Mouse (Mus musculus) olfactory bulb, adult 2 months (tissue): ENCODE measurements around the gene Dirc2. TPM values are rescaled to one million over a fixed set of nuclear protein-coding genes. Genes with fewer than 3 reads are reported as not detected.
A peak's percentile ranks its signal among the peaks of the same experiment; 100 is the strongest.

Experiments
- H3K27ac ChIP-seq: fragments of 200-500 bp; 2 replicates; pipeline ENCODE4 v1.5.1; 2012; ENCODE audit warnings: low read depth, low read length; ENCODE audit not compliant: insufficient read depth
- H3K4me1 ChIP-seq: fragments of 200-500 bp; 2 replicates; pipeline ENCODE4 v1.6.1; 2012; ENCODE audit warnings: low read length; ENCODE audit not compliant: control insufficient read depth, insufficient read depth
- H3K4me3 ChIP-seq: fragments of 200-500 bp; 2 replicates; pipeline ENCODE4 v1.5.1; 2012; ENCODE audit warnings: mild to moderate bottlenecking, low read depth, low read length, moderate library complexity; ENCODE audit not compliant: insufficient read depth
- CTCF ChIP-seq: fragments of 200-500 bp; IDR thresholded peaks from 2 replicates; pipeline ENCODE4 v1.5.1; 2012; ENCODE audit warnings: low read depth, mild to moderate bottlenecking, low read length, moderate library complexity; ENCODE audit not compliant: insufficient read depth
- POLR2A ChIP-seq: fragments of 200-500 bp; IDR thresholded peaks from 2 replicates; pipeline ENCODE4 v1.6.1; 2012; ENCODE audit warnings: mild to moderate bottlenecking, low read depth, low read length, moderate library complexity; ENCODE audit not compliant: insufficient read depth
- WGBS: fragments of 180-500 bp; shearing (Covaris S2); methylation state at CpG from one replicate; pipeline ENCODE4 v1.1.7; 2018; 5-methylcytosine and 5-hydroxymethylcytosine counted together
- polyA plus RNA-seq: library from polyadenylated mRNA; stranded (reverse); fragments of >200 nt; gene quantifications from 2 replicates; pipeline ENCODE4 v1.2.4, GENCODE M21; 2012; ENCODE audit warnings: low replicate concordance; ENCODE audit not compliant: missing spikeins, insufficient read depth, insufficient read length

The Dirc2 gene
- polyA plus RNA-seq, 1 experiment: not detected

DNA sequence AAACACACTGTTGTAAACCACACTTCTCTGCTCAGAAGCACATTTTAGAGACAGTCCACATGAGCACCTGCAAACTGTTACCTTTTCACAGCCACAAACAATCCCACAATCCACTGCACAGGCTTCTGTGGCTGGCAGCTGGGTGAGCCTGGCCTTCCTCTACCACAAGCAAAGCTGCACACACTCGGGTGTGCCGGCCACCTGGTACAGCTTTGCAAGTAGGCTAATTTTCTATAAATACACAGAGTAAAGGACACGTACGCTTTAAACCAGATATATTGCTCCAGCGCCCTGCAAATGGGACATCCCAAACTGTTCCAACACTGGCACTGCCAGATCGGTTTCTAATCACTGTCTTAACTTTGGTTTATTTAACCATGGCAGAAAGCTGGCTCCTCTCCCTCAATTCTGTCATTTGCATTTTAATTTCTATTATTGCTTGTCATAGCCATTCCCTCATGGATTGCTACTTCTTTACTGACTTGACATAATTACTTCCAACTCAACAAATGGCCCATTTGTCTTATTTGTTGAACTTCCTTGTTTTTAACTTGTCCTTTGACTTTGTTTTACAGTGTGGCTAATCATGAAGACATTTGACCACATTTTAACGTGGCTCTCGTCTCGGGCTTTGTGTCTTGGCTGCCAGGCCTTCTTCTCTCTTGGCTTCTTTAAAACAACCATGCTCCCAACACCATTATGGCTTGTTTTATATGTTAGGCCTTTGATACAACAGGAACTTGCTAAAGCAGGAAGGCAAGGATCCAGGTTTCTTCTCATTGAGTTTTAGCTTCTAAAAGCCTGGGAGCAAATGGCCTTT, 21.5 kb downstream of the Dirc2 start:
- H3K27ac ChIP-seq: no peak overlapping the region
- 58% methylated on average over 9 of the region's 9 CpGs for WGBS
- H3K4me3 ChIP-seq: no peak overlapping the region
- peaks cover 8% of the 10 kb centered on the region for H3K4me1 ChIP-seq
- TF ChIP-seq POLR2A (no peak), CTCF (no peak)

DNA sequence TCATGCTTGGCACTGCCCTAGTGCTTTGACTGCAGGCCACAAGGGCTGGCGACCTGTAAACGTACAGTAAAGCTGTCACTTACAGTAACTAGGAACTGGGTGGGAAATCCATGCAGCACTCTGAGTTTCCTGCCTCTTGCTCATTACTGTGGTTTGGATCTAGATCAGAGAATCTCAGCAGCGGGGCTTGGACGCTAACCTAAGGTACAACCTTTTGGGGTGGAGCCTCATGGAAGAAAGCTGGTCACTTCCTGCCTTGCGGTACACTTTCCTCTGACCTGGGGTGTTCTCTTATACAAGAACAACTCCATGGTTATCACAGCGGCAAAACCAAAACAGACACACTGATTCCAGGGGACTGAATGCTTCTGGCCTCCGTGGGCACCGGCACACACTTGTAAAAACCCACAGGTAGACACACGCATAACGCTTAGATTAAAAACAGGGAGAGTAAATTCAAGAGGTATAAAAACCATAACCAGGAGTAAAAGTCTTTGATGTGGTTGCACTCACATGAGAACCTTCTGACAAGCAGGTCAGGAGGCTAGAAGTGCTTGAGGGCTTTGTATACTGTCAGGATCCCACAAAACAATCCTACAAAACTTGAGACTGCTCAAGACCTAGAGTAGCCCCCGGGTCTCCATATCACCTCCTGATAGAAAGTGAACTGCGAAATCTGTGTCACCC, 26.8 kb downstream of the Dirc2 start:
- Histone ChIP-seq H3K4me1 (peaks cover 18% of the 10 kb centered on the region), H3K27ac (no peak overlapping the region), H3K4me3 (no peak overlapping the region)
- TF ChIP-seq CTCF (no peak), POLR2A (no peak)
- WGBS: 91% methylated on average over 12 of the region's 12 CpGs

DNA sequence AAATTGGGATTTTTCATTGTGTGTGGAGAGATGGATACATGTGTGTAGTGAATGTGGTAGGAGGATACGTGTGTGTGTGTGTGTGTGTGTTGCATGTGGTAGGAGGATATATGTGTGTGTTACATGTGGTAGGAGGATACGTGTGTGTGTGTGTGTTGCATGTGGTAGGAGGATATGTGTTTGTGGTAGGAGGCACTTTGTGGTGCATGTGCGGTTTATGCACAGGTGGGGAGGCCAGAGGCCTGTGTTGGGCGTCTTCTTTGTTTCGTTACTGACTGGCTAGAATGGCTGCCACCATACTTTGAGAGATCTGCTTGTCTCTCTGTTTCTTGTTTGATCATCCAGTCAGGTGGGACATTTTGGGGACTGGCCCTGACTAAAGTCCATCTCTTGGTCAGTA, 27.5 kb downstream of the Dirc2 start:
- WGBS: 95% methylated on average over 5 of the region's 5 CpGs
- H3K4me1 ChIP-seq: peaks cover 19% of the 10 kb centered on the region
- no peak for TF ChIP-seq POLR2A
- no peak for TF ChIP-seq CTCF
- H3K27ac ChIP-seq: no peak overlapping the region
- H3K4me3 ChIP-seq: no peak overlapping the region

GRCm38 (mm10) chr16:35740943-35741342, 28.2 kb downstream of the Dirc2 start:
- Histone ChIP-seq H3K4me3 (no peak overlapping the region), H3K27ac (no peak overlapping the region), H3K4me1 (peaks cover 19% of the 10 kb centered on the region)
- no peak for TF ChIP-seq POLR2A
- no peak for TF ChIP-seq CTCF
- 64% methylated on average over 6 of the region's 6 CpGs for whole genome bisulfite sequencing

- Histone ChIP-seq H3K4me3 (no peak overlapping the region), H3K4me1 (peaks cover 19% of the 10 kb centered on the region), H3K27ac (no peak overlapping the region)
- TF ChIP-seq CTCF: no peak
- TF ChIP-seq POLR2A: no peak
- WGBS: 75% methylated on average over 12 of the region's 12 CpGs
Measured at GRCm38 (mm10) chr16:35740357-35740756, 28.8 kb downstream of the Dirc2 start.

DNA sequence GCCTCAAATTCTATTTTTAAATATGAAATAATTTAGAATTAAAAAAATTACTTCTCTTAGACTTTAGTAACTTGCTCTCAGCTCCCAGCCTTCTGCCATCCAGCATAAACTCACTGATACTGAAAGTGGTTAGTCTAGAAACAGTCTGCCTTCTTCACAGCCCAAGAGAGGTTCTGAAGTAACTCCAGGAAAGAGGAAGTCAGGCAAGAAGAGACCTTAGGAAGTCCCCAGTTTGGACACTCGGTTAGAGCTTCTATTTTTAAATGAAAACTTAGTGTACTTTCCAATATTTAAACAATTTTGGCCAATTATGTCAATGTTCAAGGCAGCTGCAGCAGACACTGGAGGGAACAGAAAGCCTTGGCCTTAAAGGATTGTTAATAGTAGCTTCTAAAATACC, 29.6 kb downstream of the Dirc2 start:
- no peak overlapping the region for H3K27ac ChIP-seq
- no peak overlapping the region for H3K4me3 ChIP-seq
- WGBS: 52% methylated on average over 1 of the region's 1 CpGs
- TF ChIP-seq POLR2A (no peak), CTCF (no peak)
- H3K4me1 ChIP-seq: peaks cover 19% of the 10 kb centered on the region

DNA sequence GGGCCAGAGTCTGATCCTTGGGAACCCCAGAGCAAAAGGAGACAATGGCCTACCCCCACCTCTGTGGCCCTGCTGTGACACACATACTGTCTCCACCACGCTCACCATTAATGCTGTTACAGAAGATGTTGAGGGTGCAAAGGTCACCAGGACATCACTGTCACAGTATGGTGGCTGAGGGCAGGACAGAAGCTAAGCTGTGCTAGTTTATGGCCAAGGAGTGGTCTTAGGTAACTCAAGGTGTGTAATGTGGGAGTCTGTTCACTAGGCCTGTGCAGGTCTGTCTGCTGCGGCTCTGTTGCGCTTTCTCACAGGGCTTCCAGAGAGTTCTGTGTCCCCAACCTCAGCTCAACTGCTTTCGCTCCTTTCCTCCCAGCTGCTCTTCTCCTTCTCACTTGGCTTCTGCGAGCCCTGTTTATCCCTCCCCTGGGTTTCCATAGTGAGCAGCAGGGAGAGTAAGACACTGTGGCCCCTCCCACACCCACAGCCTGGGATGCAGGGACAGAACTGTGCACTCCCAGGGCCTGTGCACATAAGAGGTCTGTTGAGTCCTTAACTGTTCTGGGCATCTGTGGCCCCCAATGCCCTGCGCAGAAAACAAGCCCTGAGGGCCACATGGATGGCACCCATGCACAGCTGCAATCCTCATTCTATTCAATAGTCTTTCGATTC, 30.9 kb downstream of the Dirc2 start:
- no peak for TF ChIP-seq POLR2A
- TF ChIP-seq CTCF: no peak
- WGBS: 52% methylated on average over 7 of the region's 7 CpGs
- Histone ChIP-seq H3K27ac (0 out of 2 replicates have a peak overlapping the region, but pooled peaks have one; percentile 2), H3K4me3 (no peak overlapping the region), H3K4me1 (peaks cover 19% of the 10 kb centered on the region)

GRCm38 (mm10) chr16:35734038-35734437, 35.1 kb downstream of the Dirc2 start:
- H3K4me1 ChIP-seq: peaks cover 13% of the 10 kb centered on the region
- TF ChIP-seq CTCF (peak; percentile 77), POLR2A (no peak)
- H3K4me3 ChIP-seq: no peak overlapping the region
- 26% methylated on average over 6 of the region's 6 CpGs for WGBS
- no peak overlapping the region for H3K27ac ChIP-seq

- Histone ChIP-seq H3K4me3 (no peak overlapping the region), H3K27ac (no peak overlapping the region), H3K4me1 (0 out of 2 replicates have a peak, but pooled peaks cover 1% of the 10 kb centered on the region)
- no peak for TF ChIP-seq POLR2A
- no peak for TF ChIP-seq CTCF
- 57% methylated on average over 7 of the region's 7 CpGs for WGBS
Measured at GRCm38 (mm10) chr16:35732096-35732495, 37.1 kb downstream of the Dirc2 start.
